Mouse (Mus musculus) B cell, adult 62 days (primary cell): Measurements from ENCODE around the gene Tulp3. TPM values are rescaled to one million over a fixed set of nuclear protein-coding genes. Genes with fewer than 3 reads are reported as not detected.

Experiments
- total RNA-seq: library from RNA; stranded (reverse); gene quantifications from 4 replicates; pipeline ENCODE4 v1.2.4, GENCODE M21; 2023

The Tulp3 gene
- total RNA-seq, result 3.4 to 5.5 TPM (median 4.4 TPM) in 4 replicates

DNA sequence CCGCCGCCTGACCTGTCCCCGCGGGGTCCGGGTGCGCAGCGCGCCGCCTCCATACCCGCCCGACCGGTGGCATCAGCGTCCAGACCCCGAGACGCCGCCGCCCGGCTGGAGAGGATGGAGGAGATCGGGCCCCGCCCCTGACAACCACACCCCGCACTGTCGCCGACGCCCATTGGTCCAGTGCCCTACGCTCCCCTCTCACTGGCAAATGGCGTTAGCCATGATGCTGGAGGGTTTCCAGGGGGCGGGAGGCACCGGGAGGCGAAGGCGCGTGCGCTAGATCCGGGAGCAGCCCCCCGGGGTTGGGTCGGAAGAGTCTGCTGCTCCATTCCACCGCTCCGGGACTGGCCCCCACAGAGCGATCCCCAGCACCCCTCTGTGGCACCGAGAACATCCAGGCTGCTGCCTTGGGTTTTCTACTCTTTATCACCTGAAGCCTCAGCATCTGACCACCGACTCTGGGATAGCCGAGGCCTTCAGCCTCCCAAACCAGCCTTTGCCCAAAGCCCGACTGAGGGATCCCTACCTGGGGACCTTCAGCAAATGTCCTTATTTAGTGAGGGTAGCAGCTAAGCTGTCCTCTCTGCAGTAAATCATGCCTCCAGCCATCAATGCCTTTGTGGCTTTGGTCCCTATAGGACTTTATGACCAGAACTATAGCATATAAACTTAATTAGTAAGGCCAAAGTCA lies at the start of gene Tulp3:
Gene Tulp3, minus strand, starts transcription at position 126 of the 691 bp plus-strand sequence.

DNA sequence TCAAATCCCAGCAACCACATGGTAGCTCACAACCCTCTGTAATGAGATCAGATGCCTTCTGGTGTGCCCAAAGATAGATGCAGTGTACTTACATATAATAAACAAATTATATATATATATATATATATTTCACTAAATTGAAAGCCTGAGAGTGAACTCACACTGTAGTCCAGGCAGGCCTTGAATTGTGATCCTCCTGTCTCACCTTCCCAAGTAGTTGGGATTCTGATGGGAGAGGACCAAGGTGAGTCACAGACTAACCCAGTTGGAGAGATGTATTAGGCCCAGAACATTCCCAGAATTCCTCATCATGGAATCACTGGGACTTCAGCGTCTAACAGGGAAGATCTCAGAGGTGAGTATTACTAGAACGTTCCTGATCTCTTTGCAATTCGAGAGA lies 43.3 kb upstream of the Tulp3 start, which contains the start of gene Nrip2:
Gene Nrip2, plus strand, starts transcription at position 301 of the 400 bp plus-strand sequence.

DNA sequence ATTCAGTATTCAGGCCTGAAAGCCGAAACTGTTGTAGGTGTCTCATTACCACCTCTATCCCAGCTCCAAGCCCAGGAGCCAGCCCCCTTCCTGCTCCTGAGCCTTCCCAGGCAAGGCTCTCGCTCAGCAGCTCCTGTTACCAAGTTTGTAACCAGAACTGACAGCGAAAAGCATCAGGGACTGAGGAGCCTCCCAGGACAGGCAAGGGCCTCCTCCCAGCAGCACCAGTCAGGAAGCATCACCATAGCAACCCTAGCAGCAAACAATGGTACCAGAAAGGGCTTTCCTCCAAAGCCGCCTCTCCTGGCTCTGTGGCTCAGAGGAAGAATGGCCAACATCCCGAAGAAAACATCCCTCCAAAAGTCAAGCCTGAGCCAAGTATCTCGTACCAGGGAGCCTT lies 19.5 kb upstream of the Tulp3 start, which contains the start of the genes Tex52 and Gm44596:
Gene Tex52, plus strand, starts transcription at position 265 of the 400 bp plus-strand sequence.
Gene Gm44596, plus strand, starts transcription at position 312 of the 400 bp plus-strand sequence.

DNA sequence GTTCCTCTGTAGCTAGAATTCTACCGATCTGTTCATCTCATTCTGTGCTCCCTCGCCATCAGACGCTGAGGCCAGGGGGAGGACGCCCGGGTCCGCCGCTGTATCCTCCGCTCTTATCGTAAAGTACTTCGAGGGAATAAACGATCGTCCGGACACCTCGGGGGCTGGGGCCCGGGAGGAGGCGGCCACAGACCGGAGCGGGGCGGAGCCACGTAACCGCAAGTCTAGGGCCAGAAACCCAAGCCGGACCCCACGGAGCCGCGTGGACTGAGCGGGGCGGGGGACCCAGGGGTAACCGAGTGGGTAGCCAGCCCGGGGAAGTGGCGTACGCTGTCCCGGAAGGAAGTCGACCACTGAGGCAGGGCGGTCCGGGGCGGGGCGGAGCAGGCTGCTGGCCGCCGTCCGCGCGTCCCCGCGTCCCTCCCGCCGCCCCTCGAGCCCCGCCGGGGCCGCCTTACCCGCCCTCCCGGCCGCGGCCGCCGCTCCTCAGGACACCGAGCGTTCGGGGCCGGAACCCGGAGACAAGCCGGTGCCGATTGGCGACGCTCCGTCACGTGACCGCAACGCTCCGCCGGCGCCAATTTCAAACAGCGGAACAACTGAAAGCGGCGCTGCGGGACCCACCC lies 6.8 kb upstream of the Tulp3 start, which contains the start of the genes Rhno1 and Foxm1:
Gene Rhno1, minus strand, starts transcription at position 531 of the 626 bp plus-strand sequence.
Gene Foxm1, plus strand, starts transcription at position 587 of the 626 bp plus-strand sequence.

DNA sequence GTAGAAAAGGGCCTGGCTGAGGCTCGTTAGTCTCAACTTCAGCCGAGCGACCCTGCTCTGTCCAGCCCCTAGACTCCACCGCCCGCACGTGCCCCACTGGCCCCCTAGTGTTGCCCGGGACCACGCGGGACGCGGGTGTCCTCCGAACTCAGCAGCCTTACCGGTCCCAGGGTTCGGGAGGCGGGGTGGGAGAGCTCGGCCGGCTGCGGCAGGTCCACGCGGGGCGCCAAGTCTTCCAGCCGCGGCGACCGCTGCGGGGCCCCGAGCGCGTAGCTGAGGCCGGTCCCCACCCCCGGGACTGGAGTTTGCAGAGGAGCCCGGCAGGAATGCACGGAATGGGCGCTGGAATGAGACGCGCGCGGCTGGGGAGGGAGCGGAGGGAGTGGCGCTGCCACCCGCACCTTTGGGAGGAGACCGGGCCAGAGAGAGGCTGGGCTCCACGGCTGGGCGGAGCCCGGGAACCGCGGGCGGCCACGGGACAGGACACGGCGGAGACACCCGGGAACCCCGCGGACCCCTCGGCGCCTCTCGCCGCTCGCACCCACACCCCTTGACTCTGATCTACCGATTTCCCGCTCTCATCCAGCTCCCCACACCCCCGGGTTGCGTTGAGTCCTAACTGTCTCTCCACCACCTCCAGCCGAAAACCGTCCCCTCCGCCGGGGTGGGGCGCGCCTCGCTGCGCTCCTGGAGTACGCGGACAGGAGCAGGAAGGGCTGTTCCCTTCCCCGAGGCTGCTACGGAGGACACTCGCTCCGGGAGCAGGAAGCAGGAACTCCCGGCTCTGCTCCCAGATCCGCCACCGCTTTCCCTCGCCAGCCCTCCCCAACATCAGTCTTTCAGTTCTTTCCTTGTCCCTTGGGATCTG lies 55.3 kb downstream of the Tulp3 start, which contains the start of gene Tead4:
Gene Tead4, minus strand, starts transcription at position 690 of the 868 bp plus-strand sequence.

Other genes with a start within 250 kb of the Tulp3 start
- 0.31 to 1.7 TPM (median 0.57 TPM) in 4 replicates for gene Tspan9, start 212.3 kb downstream of the Tulp3 start, total RNA-seq
- not detected in 4 replicates for gene Tead4, start 55.0 kb downstream of the Tulp3 start, total RNA-seq
- gene Rhno1, start 7.1 kb upstream of the Tulp3 start, total RNA-seq, result 44.2 to 53.2 TPM (median 47.9 TPM) in 4 replicates
- 11.2 to 13.3 TPM (median 12.1 TPM) in 4 replicates for gene Foxm1, start 7.1 kb upstream of the Tulp3 start, total RNA-seq
- gene Tex52, start 19.6 kb upstream of the Tulp3 start, total RNA-seq, result not detected in 4 replicates
- gene Gm44596, start 19.7 kb upstream of the Tulp3 start, total RNA-seq, result not detected in 4 replicates
- not detected in 4 replicates for gene Nrip2, start 43.4 kb upstream of the Tulp3 start, total RNA-seq
- 42.9 to 70.3 TPM (median 62.4 TPM) in 4 replicates for gene Itfg2, start 69.1 kb upstream of the Tulp3 start, total RNA-seq
- gene Fkbp4, start 82.8 kb upstream of the Tulp3 start, total RNA-seq, result 64.4 to 78.9 TPM (median 69.6 TPM) in 4 replicates
- not detected in 4 replicates for gene Pzp, start 170.9 kb upstream of the Tulp3 start, total RNA-seq
- not detected in 4 replicates for gene A2ml1, start 225.8 kb upstream of the Tulp3 start, total RNA-seq